Mouse (Mus musculus) brain, embryonic 18.5 days (tissue): ENCODE measurements at regions not wholly inside any gene's neighbourhood (a gene's known extent, or its start where the extent isn't known, plus 50 kb on each side); places are given as distances from the start of the nearest gene placed in this dataset.
"Not testable (repeated sequence)": the region's sequence is repeated elsewhere in the genome, so short reads cannot be mapped to it uniquely, and the experiment has no call there.

Experiments
- DNase-seq: peaks from one replicate; pipeline ENCODE4 v3.0.0-alpha.2; 2012; ENCODE audit warnings: low read depth, low spot score

- DNase-seq, result no peak
Measured at GRCm38 (mm10) chr4:51519281-51519680, 302.8 kb downstream of the Cylc2 start.

GRCm38 (mm10) chr4:51519750-51520149 lies 303.3 kb downstream of the Cylc2 start:
- no peak for DNase-seq

GRCm38 (mm10) chr4:51545419-51545818 lies 328.9 kb downstream of the Cylc2 start:
- DNase-seq, result peak; percentile 30

GRCm38 (mm10) chr4:51559693-51560092 lies 343.2 kb downstream of the Cylc2 start:
- no peak for DNase-seq

- no peak for DNase-seq
Measured at GRCm38 (mm10) chr4:51560100-51560499, 343.6 kb downstream of the Cylc2 start.

GRCm38 (mm10) chr4:51562379-51562778 lies 345.9 kb downstream of the Cylc2 start:
- no peak for DNase-seq

GRCm38 (mm10) chr4:51576456-51576855 lies 360.0 kb downstream of the Cylc2 start:
- DNase-seq, result no peak

- no peak for DNase-seq
Measured at GRCm38 (mm10) chr4:51594044-51594443, 377.6 kb downstream of the Cylc2 start.

GRCm38 (mm10) chr4:51597850-51598249 lies 381.4 kb downstream of the Cylc2 start:
- no peak for DNase-seq

GRCm38 (mm10) chr4:51599984-51600747 lies 383.7 kb downstream of the Cylc2 start:
- DNase-seq, result no peak

GRCm38 (mm10) chr4:51627289-51627688 lies 410.8 kb downstream of the Cylc2 start:
- DNase-seq, result peak; percentile 12

GRCm38 (mm10) chr4:51633471-51633870 lies 417.0 kb downstream of the Cylc2 start:
- DNase-seq, result no peak

- DNase-seq, result no peak
Measured at GRCm38 (mm10) chr4:51657325-51657724, 440.8 kb downstream of the Cylc2 start.

GRCm38 (mm10) chr4:51658286-51658685 lies 441.8 kb downstream of the Cylc2 start:
- DNase-seq, result no peak

GRCm38 (mm10) chr4:51671516-51671915 lies 455.0 kb downstream of the Cylc2 start:
- DNase-seq, result no peak

- DNase-seq, result no peak
Measured at GRCm38 (mm10) chr4:51674406-51674805, 457.9 kb downstream of the Cylc2 start.

GRCm38 (mm10) chr4:51679097-51679496 lies 462.6 kb downstream of the Cylc2 start:
- DNase-seq, result no peak

GRCm38 (mm10) chr4:51683345-51683744 lies 466.9 kb downstream of the Cylc2 start:
- not testable (repeated sequence) for DNase-seq

GRCm38 (mm10) chr4:51686651-51687050 lies 470.2 kb downstream of the Cylc2 start:
- no peak for DNase-seq
